Mouse (Mus musculus) ZHBTc4 (cell line): Measurements from ENCODE around the gene Tsr1.

Experiments used
- DNase-seq: peaks from one replicate; pipeline ENCODE4 v3.0.0-alpha.2; 2011; ENCODE audit warnings: low read depth, low spot score

Tsr1 gene

DNA sequence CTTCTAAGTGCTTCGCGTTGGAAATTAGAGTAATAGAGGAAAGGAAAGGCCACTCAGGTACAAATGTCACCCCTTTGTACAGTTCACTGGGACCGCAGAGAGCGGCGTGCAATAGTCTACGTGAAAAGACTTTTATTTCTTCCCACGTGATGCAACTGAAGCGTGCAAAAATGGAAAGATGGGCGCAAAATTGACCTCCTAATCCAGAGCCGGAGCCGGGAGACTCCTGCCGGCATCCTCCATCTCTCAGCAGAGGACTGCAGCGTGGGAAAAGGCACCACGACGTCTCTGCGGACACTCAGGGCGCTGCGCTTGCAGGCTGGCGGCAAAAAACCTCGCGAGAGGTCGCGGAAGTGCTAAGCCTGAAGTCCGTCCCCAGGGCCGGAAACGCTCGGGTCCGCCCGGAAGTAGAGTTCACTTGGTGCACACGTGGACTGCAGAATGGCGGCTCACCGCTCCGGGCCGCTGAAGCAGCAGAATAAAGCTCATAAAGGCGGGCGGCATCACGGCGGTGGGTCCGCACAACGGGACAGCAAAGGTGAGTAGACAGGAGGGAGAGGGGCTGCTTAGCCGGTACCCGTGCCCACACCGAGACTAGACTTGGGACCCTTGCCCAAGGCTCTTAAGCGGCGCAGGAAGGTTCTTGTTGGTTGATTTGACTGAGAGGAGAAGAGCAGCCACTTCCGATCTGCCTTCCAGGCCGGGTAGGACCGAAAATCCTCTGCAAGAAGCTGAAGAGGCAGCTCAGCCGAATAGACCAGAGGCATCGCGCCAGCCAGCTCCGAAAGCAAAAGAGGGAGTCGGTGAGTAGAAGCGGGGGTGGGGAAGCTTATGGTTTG is at the start of gene Tsr1:
TSS of gene Tsr1 (plus strand) at position 394 of the 839 bp plus-strand sequence.
- peak; percentile 97 for DNase-seq

DNA sequence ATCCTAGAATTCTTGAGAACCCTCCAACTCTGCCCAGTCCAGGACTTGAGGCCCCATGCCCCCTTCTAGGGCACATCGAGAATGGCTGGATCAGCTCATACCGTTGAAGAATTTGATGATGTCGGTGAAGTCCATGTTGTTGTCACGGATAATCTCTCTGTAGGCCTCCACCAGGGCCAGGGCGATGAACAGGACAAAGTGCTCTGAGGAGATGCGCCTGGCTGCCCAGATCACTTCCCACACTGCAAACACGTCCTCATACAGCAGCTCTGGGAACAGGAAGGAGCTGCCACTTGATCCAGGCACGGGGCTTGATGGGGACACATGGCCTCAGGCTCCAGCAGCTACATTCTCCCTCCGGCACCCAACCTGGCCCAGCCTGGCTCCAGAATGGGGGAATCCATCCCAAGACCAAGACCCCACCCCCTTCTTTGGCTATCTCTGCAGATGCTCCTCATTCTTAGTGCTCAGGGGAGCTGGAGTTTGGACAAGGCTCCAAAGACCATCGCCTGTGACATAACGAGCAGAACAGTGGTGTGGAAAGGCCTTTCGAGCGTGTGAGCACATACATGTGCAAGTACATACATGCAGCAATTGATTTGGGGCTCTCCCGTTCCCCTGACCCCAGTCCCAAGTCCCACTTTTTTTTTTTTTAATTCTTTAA is 46.7 kb upstream of the Tsr1 start:
- DNase-seq = no peak

DNA sequence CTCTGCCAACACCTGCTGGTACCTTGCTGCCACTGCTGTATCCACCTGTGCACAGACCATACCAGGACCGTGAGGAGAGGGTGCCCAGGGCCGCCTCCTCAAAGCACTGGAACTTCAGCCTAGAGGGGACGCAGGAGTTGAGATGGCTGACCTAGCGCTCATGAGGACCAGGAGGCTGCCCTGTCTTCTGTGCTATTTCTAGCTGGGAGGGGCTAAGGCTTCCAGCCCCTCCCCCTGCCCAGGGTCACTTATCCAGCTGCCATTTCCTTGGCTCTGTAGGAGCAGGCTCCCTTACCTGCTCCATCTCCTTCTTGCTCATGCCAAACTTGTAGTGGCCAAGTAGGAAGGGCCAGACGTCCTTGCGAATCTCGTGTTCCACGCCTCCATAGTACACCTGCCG is 40.1 kb upstream of the Tsr1 start:
- peak; percentile 52 for DNase-seq

DNA sequence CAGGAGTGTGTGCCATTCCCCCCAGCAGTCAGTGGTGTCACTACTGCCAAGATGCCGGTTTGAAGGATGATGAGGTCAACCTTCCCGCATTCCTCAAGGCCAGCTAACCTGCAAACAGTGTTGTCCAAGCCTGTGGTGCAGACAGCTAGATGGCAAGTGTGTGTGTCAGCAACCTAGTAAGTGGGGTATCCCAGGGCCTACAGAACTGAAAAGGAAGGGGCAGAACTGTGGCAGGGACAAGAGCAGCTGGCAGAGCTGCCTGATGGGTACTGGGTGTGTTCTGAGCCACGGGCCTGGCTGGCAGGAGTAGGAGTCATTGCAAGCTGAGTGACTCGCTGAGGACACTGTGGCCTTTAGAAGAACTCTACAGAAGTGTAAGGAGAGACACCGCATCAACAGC is 35.7 kb upstream of the Tsr1 start:
- no peak for DNase-seq

DNA sequence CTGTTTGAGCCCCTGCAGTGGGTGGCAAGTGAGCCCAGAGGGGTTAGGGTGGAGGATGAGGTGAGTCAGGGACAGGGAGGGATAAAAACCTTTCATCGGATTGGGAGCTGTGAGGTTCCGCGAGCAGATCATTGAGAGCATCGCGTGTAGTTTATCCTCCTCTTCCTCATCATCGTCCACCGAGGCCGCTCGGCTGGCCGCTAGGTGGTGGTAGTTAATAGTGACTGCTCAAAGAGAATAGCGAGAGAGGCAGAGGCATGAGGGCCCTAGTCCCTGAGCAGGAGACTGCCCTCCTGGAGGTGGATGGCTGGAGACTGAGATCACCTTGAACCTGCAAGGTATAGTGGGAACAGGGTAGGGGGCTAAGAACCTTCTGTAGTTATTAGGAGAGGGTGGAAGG is 34.4 kb upstream of the Tsr1 start:
- DNase-seq = no peak

DNA sequence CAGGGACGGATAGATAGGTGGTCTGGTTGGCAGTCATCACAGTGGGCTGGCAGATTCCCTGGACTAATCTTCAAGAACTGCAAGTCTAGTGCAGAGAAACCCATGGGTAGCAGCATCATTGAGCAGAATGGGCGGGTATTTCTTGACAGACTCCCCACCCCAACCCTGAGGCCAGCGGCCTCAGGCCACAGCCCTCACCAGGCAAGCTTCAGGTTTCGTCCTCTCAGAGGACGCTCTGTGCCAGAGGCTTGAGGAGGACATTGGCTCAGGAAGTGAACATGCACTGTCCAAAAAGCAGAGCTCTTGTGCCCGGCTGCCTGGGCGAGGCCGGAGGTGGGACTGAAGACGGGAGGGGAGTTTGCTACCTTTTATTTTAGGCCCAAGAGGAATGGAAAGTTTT is 33.5 kb upstream of the Tsr1 start:
- DNase-seq = no peak

DNA sequence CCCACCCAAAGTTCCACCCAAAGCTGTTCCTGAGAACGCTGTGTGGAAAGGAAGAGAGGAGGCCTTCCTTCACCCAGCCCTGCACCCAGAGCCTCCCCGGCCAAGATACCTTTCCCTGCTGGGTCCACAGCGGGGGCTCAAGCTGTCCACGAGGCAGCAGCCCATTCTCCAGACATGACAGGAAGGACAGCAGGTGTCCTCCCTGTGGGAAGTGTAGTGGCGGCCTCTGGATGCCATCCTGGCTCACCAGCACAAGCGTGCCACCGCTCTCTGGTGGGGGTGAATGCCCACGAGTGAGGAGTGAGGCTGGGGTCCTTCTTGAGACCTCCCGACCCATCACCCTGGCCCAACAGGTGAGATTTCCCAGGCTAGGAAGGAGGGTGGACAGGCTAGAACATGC is 32.6 kb upstream of the Tsr1 start:
- DNase-seq = no peak

DNA sequence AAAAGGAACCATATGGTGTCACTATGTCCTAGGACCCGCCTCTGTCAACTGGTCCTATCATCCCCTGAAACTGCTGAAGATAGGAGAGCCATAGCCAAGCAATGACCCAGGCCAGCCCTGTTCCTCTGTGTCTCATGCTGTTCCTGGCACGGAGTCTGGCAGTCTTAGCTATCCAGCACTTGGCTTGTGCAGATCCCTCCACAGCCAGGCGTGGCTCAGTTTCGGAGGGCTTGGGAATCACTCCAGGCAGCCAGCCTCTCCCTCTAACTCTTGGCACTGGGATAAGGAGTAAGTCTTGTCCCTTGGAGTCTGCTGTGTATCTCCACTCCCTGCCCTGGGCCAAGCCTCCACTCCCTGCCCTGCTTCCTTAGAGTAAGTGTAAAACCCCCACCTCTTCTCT is 31.2 kb upstream of the Tsr1 start:
- DNase-seq = no peak

GRCm38 (mm10) chr11:74867181-74867580 is 30.7 kb upstream of the Tsr1 start:
- DNase-seq = no peak

DNA sequence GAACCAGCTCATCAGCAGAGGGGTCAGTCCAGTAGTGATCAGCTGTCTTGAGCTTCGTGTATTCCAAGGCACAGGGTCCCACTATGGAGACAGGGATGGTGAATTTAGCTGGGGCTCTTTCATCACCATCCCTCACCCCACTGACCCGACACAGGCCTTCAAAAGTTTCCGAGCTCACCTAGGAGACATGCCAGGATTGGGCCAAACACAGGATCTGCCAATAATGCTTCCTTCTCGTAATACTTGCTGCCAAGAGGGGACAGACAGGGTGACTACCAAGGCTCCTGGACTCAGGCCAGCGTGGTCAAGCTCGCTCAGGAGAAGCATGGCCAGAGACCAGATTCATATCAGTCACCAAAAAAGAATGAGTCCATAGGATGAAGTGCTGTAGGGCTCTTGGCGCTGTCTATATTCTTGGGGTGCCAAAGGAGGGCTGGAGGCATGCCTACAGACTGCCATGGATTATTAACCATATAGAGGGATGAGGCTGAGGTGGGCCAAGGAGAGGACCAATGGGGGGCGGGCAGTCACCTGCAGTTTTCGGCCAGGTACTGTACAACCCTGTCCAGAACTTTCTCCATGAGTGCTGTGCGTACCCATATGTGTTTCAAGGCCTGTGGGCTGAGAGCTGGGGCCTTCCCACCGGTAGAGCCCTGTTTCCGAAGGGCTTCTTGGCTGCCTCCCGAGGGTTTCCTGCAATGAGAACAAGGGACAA is 29.7 kb upstream of the Tsr1 start:
- no peak for DNase-seq

DNA sequence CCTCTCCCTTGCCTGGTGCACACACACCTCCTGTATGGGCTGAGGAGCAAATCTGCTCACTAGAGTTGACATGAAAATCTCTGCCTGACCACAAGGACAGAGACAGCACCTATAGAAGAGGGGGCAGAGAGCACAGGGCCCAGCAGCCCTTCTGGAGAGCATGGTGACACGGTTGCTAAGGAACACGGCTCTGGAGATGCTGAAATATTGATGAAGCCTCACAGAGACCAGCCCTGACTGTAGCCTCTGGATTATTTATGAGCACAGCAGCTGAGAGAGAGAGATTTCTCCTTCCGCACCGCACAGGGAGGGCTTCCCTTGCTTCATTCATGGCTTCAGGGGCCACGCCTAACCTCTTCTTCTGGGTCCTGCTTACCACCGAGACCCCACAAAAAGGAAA is 28.3 kb upstream of the Tsr1 start:
- no peak for DNase-seq

GRCm38 (mm10) chr11:74870544-74870943 is 27.3 kb upstream of the Tsr1 start:
- no peak for DNase-seq

DNA sequence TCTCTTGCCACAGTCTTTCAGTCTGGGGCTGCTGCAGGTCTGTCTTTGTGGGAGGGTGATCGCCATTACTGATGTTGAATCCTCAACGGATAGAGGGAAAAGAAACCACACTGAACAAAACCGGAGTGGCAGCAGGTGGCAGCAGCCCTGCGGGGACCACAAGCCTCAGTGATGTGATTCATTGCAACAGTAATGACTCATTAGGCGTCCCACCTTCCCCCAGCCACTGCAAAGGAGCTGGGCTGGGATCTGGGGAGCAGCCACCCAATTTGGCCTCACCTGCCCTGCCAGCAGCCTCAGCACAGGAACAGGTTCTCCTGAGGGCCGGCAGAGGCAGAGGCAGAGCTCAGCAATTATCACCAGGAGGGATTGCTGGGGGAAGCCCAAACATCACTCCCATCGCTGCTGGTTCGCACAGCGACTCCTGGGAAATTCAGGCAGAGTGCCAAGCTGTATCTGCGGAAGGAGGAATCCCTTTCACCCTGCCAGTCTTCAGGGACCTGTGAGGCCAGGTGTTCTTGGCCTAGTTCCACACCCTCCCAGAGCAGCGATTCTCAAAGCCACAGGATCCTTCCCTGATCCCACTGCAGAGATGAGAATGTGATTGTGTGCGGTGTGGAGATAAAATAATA is 26.8 kb upstream of the Tsr1 start:
- DNase-seq = no peak

GRCm38 (mm10) chr11:74874630-74875029 is 23.2 kb upstream of the Tsr1 start:
- DNase-seq = no peak

DNA sequence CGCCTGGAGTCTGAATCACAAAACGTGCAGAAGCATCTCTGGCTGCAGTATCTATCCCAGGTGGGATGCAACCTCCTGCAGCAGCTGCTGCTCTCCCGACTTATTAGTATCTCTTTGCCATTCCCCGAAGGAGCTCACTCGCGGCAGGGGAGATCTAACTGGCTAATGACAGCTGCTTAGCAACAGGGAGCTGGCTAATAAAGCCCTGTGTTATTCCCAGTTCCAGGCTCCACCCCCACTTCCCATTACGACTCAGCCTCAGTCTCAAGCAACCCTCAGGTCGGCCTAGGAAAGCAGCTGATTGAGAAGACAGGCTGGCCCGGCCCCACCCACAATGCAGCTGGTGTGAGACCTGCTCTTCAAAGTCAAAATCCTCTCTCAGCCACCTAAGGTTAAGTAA is 21.1 kb upstream of the Tsr1 start:
- DNase-seq = peak; percentile 94

GRCm38 (mm10) chr11:74880999-74881398 is 16.9 kb upstream of the Tsr1 start:
- DNase-seq = no peak

GRCm38 (mm10) chr11:74881979-74882378 is 15.9 kb upstream of the Tsr1 start:
- no peak for DNase-seq

DNA sequence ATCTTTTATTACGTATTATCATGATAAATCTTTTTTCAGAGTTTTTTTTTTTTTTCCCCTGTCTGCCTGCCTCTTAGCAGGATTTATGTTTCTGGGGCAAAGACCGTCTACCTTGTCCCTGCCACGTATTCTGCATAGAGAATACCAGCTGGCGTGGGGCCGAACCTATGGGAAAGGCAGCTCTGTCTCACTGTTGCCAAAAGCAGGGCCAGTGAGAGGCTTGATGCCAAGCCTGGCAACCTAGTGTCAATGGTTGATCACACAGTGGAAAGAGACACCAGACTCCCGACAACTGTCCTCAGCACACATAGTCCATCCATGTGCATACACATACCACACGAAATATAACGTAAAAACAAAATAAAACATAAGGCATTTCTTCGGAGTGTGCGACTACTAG is 14.8 kb upstream of the Tsr1 start:
- DNase-seq = no peak

DNA sequence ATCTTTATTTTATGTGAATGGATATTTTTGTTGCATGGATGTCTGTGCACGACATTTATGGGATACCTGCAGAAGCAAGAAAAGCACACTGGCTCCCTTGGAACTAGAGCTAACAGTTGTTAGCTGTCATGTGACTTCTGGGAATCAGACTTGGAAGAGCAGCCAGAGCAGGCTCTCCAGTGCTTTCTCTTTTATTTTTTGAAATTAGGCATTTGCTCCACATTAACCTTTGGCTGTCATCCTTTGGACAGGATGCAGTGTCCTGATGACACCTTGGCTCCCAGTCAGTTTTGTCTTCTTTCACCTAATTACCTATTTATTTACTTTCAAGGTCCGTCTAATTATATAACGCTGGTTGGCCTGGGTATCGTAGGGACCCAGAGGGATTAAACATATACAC is 3.3 kb upstream of the Tsr1 start:
- DNase-seq = no peak

DNA sequence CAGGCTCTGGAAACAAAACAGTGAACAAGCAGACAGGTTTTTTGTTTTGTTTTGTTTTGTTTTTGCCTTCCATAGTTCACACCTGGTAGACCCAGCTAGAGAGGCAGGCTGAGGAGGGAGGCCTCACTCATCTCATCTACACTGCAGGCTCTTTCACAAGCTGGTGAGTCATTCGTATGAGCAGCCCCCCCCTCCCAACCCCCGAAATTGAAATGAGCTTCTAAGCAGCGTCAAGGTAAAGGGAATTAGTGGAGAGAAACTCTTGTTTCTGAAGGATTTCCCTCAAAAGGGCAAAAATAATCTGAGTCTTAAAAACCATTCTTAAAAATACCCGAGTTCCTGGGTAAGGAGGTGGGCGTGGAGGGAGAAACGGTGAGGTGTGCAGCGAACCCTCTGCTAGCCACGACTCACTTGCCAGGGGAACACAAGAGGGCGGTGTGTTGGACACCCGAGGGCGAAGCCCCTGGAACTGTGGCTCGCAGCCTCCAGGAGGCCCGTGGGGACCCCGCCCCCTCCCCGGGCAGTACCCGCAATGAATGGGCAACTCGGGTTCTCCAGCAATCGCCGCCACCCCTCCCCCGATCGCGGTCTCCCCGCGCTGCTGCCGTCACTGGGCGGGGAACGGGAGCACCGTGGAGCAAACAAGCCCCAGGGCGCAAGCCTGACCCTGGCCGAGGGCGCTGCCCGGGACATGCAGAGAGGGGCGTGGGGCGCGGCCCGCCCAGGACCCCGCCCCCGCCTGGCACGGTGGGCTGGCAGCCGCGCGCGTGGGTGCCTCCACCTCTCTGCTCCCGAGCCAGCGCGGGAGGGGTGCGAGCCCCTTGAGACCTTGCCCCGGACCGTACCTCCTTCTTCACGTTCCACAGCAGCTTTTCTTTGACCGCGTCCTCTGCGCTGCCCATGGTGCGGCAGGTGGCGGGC is 1.6 kb upstream of the Tsr1 start:
- peak; percentile 74 for DNase-seq
